Mouse (Mus musculus) 3T3-L1 (cell line): ENCODE measurements at regions not wholly inside any gene's neighbourhood (a gene's known extent, or its start where the extent isn't known, plus 50 kb on each side); places are given as distances from the start of the nearest gene placed in this dataset.

Experiments
- DNase-seq: peaks from one replicate; pipeline ENCODE4 v3.0.0-alpha.2; 2015; ENCODE audit warnings: low read depth, low spot score

- no peak for DNase-seq
Measured at GRCm38 (mm10) chr14:103937700-103938099, 93.5 kb upstream of the Ednrb start.

GRCm38 (mm10) chr14:103933813-103934212 is 89.6 kb upstream of the Ednrb start:
- no peak for DNase-seq

- no peak for DNase-seq
Measured at GRCm38 (mm10) chr14:103932170-103932569, 88.0 kb upstream of the Ednrb start.

GRCm38 (mm10) chr14:103929734-103930364 is 85.6 kb upstream of the Ednrb start:
- no peak for DNase-seq

GRCm38 (mm10) chr14:103929155-103929729 is 85.0 kb upstream of the Ednrb start:
- DNase-seq, result no peak

- no peak for DNase-seq
Measured at GRCm38 (mm10) chr14:103920169-103920568, 76.0 kb upstream of the Ednrb start.

GRCm38 (mm10) chr14:103919380-103919779 is 75.2 kb upstream of the Ednrb start:
- no peak for DNase-seq

GRCm38 (mm10) chr14:103913453-103913852 is 69.3 kb upstream of the Ednrb start:
- no peak for DNase-seq

GRCm38 (mm10) chr14:103911707-103912106 is 67.5 kb upstream of the Ednrb start:
- no peak for DNase-seq

- no peak for DNase-seq
Measured at GRCm38 (mm10) chr14:103911280-103911679, 67.1 kb upstream of the Ednrb start.

- DNase-seq, result no peak
Measured at GRCm38 (mm10) chr14:103906417-103907070, 62.3 kb upstream of the Ednrb start.

GRCm38 (mm10) chr14:103900817-103901216 is 56.6 kb upstream of the Ednrb start:
- no peak for DNase-seq

- no peak for DNase-seq
Measured at GRCm38 (mm10) chr14:103899111-103899814, 55.1 kb upstream of the Ednrb start.

- no peak for DNase-seq
Measured at GRCm38 (mm10) chr14:103898689-103899088, 54.5 kb upstream of the Ednrb start.

GRCm38 (mm10) chr14:103895261-103895660 is 51.1 kb upstream of the Ednrb start:
- no peak for DNase-seq
